Mouse (Mus musculus): ENCODE data around the gene Trim44. TPM values are rescaled to one million over a fixed set of nuclear protein-coding genes. Genes with fewer than 3 reads are reported as not detected.

Trim44 gene
- 100 to 1,000 TPM; 177 to 178 TPM for total RNA-seq (2021)

- intact Hi-C loops (cut with DNase I), result no loop called here
- no peak for DNase-seq (ENCODE audit: extremely low spot score in 1 of 2, low spot score in 2 of 2)
These were observed at the start of gene Trim44 for GRCm38 (mm10) chr2:102407363-102408184. Trim44 (minus strand) TSS chr2:102407828.

GRCm38 (mm10) chr2:102455126-102455525 is 47.5 kb upstream of the Trim44 start:
- DNase-seq (ENCODE audit: extremely low spot score in 1 of 2, low spot score in 2 of 2), result no peak
- intact Hi-C loops (cut with DNase I), result loop anchor here (10.0 kb wide), 2 partner anchors 200 to 270 kb away; partner anchors contain the start of genes Ldlrad3 and Slc1a2

- no peak for DNase-seq (ENCODE audit: extremely low spot score in 1 of 2, low spot score in 2 of 2)
- intact Hi-C loops (cut with DNase I), result loop anchor here (2.0 to 10.0 kb wide), 6 partner anchors 201 to 746 kb away; partner anchors contain the start of genes Ldlrad3 and Slc1a2
These were observed 45.8 kb upstream of the Trim44 start for GRCm38 (mm10) chr2:102453447-102453846.

DNA sequence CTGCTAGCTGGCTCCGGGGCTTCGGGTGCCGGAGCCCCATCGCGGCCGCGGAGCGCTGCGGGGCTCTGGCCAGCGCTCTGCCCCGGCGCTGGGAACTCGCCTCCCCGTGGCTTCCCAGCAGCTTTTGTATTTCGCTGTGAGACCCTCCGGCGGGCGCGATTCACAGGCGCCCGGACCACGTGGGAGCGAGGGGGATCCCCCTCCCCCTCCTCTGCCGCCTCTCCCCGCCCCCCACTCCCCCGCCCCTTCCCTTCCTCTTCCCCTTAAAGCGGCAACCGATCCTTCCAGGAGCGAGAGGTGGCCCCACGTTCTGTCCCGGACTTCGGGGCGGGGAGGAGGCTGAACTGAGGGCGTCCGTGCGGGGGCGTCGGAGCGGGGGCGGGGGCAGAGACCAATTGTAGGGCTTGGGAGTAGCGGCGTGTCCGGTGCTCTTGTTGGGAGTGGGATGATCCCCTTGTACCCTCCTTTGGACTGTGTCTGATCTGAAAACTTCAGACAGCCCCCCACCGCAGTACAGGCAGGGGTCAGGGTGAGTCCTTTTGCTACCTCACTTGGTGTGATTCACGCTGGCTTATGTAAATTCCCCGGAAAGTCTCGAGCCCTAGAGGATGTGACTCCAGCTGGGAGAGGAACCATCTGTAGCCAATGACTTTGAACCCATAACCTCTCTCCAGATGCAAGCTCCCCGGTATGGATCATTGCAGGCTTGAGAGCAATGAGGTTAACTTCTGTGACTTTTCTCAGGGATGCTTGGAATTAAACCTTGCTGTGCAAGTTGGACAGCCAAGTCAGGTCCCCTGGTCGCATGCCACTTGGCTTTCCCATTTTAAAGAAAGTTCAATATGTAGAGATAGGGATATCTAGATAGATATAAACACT is 44.3 kb upstream of the Trim44 start, which contains the start of gene Fjx1:
Gene Fjx1 (minus strand): TSS at position 829 of the 879 bp plus-strand sequence.
- DNase-seq (ENCODE audit: extremely low spot score in 1 of 2, low spot score in 2 of 2), result peak; percentile 66 to 83
- intact Hi-C loops (cut with DNase I), result loop anchor here (2.0 to 10.0 kb wide), 7 partner anchors 51 to 745 kb away; partner anchors contain the start of genes Ldlrad3 and Slc1a2

DNA sequence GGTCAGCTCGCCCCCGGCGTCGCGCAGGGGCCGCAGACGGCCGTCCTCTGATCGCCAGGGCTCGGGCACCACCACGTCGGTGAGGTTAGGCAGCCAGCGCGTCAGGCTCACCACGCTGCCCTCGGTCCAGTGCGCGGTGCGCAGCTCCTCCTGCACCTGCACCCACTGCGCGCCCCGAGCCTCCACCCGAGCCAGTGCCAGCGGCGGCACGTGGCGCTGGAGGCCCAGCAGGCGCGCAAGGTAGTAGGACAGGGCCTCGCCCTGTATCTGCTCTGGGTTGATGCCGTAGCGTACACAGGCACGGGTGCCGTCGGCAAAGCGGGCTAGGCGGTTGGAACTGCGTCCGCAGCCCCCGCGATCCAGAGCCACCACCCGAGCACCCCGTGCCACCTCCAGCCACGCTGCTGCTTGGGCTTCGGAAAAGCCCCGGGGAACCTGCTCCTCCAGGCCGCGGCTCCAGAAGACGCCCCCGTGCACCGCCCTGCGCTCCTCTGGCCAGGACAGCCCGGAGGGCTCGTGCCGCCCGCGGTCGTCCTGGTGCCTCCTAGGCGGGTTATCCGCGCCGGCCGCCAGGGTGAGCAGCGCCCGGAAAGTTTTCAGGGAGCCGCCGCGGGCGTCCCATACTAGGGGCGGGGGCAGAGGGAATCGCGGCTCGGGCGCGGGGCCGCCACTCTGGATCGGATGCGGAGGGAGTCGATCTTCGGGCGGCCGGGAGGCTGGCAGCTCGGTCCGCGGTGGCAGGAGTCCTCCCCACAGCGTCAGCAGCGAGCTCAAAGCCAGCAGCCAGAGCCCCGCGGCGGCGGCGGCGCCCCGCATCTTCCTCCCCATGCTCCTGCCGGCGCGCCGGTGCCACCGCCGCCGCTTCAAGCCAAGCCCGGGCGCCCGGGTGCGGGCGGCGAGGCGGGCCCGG is 43.4 kb upstream of the Trim44 start:
- DNase-seq (ENCODE audit: extremely low spot score in 1 of 2, low spot score in 2 of 2), result peak; percentile 19 to 70
- intact Hi-C loops (cut with DNase I), result loop anchor here (2.0 to 10.0 kb wide), 6 partner anchors 50 to 744 kb away; partner anchors contain the start of genes Ldlrad3 and Slc1a2

GRCm38 (mm10) chr2:102450248-102450760 is 42.7 kb upstream of the Trim44 start:
- intact Hi-C loops (cut with DNase I), result loop anchor here (2.0 to 10.0 kb wide), 6 partner anchors 50 to 743 kb away; partner anchors contain the start of genes Ldlrad3 and Slc1a2
- DNase-seq (ENCODE audit: extremely low spot score in 1 of 2, low spot score in 2 of 2), result peak; percentile 47 to 74

GRCm38 (mm10) chr2:102449630-102450247 is 42.1 kb upstream of the Trim44 start:
- DNase-seq (ENCODE audit: extremely low spot score in 1 of 2, low spot score in 2 of 2), result peak in 1 of 2 experiments; percentile 51
- intact Hi-C loops (cut with DNase I), result loop anchor here (2.0 to 10.0 kb wide), 6 partner anchors 49 to 742 kb away; partner anchors contain the start of genes Ldlrad3 and Slc1a2

DNA sequence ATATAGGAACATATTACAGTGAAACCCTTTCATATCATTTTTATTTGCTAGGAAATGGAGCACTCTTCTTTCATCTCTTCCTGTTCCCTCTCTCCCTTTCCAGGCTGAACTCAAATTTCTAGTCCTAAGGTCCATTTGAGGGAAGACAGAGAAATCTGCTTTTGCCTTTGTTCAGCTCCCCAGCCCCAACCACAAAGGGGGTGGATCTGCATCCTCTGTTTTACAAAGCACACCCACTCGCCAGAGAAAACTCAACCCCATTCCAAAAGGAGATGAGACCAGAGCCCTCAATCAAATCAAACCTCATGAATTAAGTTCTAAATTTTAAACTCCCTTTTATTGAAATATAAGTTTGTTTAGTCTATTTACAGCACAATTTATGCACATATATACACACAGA is 41.4 kb upstream of the Trim44 start:
- intact Hi-C loops (cut with DNase I), result no loop called here
- DNase-seq (ENCODE audit: extremely low spot score in 1 of 2, low spot score in 2 of 2), result no peak

- intact Hi-C loops (cut with DNase I), result no loop called here
- DNase-seq (ENCODE audit: extremely low spot score in 1 of 2, low spot score in 2 of 2), result no peak
These were observed 40.2 kb upstream of the Trim44 start for GRCm38 (mm10) chr2:102447831-102448230.

DNA sequence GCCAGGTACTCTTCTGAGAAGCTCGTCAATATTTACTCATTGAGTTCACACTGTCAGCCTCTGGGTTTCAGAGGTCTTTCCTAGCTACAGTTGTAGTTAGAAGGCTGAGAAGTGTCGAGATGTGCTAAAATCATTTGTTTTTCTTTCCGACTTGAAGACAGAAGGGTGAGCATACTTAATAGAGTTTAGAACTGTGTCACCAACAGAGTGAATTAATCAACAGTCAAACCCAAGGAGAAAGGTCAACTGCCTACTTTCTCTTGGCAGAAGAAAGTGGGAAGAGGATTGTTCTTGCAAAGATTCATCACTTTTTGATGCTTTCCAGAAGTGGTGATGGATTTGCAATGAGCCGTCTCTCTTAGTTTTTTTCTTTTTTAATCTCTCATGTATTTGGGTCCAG is 39.2 kb upstream of the Trim44 start:
- no peak for DNase-seq (ENCODE audit: extremely low spot score in 1 of 2, low spot score in 2 of 2)
- intact Hi-C loops (cut with DNase I), result no loop called here

DNA sequence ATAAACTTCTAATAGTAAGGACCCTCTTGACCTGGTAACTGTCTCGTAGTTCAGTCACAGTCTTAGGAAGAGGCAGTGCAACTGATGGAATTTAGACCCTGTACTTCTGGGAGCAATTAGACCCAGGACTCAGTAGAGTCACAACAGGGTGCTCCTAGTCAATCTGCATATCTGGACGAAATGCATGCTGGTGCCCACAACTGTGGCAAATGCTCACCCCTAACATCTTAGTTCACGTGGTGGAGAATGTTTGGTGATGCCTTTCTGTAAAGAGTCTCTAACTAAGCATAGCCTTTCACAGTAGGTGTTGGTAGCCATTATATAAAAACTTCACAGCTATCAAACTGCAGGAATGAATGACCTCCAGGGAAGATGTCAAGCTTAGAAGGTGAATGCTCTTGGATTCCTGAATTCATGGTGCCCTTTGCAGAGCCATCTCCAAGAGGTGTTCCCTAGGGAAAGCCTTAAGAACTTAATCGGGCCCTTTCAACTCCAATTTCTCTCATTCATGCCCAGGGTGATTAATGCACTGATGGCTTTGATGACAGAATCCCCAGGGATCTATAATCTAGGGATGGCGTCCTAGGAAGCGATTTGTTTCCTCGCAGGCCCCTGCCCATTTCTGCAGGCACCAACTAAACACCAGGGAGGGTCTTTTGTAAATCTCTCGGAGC is 29.9 kb upstream of the Trim44 start:
- no peak for DNase-seq (ENCODE audit: extremely low spot score in 1 of 2, low spot score in 2 of 2)
- intact Hi-C loops (cut with DNase I), result no loop called here

GRCm38 (mm10) chr2:102433879-102434278 is 26.3 kb upstream of the Trim44 start:
- DNase-seq (ENCODE audit: extremely low spot score in 1 of 2, low spot score in 2 of 2), result no peak
- intact Hi-C loops (cut with DNase I), result no loop called here

GRCm38 (mm10) chr2:102431084-102431483 is 23.5 kb upstream of the Trim44 start:
- DNase-seq (ENCODE audit: extremely low spot score in 1 of 2, low spot score in 2 of 2), result no peak
- intact Hi-C loops (cut with DNase I), result no loop called here

- intact Hi-C loops (cut with DNase I), result no loop called here
- no peak for DNase-seq (ENCODE audit: extremely low spot score in 1 of 2, low spot score in 2 of 2)
These were observed 20.3 kb upstream of the Trim44 start for GRCm38 (mm10) chr2:102427974-102428373.

DNA sequence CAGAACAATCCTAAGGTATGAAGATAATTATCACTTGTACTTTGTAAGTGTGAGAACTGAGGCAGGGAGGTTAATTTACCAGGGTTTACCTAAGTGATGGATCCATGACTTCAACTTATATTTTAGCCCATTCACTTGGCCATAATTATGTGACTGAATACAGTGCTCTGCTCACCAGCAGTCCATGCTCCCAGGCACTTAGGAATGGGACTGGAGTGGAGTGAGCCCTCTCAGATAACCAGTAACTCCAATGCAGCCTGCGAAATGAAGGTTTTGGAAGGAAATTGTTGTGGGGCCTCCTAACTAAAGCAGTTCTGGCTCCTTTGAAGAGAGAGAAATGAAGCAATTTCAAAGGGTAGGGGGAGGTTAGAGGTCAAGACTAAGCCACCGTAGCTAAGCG is 18.8 kb upstream of the Trim44 start:
- intact Hi-C loops (cut with DNase I), result no loop called here
- DNase-seq (ENCODE audit: extremely low spot score in 1 of 2, low spot score in 2 of 2), result no peak

DNA sequence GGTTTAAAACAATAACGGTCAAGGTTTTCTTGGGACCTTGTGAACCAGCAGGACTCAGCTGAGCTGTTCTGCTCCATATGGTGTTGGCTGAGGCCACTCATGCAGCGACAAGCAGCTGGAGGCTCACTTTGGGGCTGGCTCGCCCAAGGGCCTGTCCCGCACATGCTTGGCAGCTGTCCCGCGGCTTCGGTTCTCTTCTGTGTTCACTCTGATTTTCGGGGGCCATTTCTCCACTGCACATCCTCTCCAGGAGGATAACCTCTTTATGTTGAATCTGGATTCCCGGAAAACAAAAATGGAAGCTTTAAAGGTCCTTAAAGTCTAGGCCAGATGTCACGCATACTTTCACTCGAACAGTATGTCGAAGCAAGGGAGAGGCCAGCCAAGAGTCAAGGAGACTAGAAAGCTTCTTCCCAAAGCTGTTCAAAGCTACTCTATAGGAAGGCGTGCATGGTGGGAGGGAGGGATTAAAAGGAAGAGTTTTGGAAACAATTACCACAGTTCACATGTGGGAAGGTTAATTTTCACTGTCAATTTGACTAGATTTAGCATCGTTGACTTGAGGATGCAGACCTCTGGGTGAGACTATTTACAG is 8.6 kb upstream of the Trim44 start:
- intact Hi-C loops (cut with DNase I), result no loop called here
- DNase-seq (ENCODE audit: extremely low spot score in 1 of 2, low spot score in 2 of 2), result peak in 1 of 2 experiments; percentile 33

- intact Hi-C loops (cut with DNase I), result no loop called here
- DNase-seq (ENCODE audit: extremely low spot score in 1 of 2, low spot score in 2 of 2), result no peak
These were observed 5.1 kb upstream of the Trim44 start for GRCm38 (mm10) chr2:102412738-102413137.

Measured in left cerebral cortex, postnatal 10 days (tissue).